Comparison of ENCODE assay signal across 8 mouse cellular contexts in genomic region chr12:4189060-4189447, GRCm38 (mm10). TPM values are rescaled to one million over a fixed set of nuclear protein-coding genes. Genes with fewer than 3 reads are reported as not detected.
DNase-seq lines count a peak whose midpoint lies in the region; ATAC-seq and TF ChIP-seq lines count a peak whose summit lies in the region.
"Had no signal": no experiment of that assay in that cellular context is flagged by ENCODE, and none has a peak within 500 bp of the region (broad histone marks: within the 10 kb centered on the region; RNA-seq: fewer than 3 reads in every experiment).

No protein-coding gene starts in this region.

- H3K4me3 ChIP-seq in lung, embryonic 14.5 days (ENCODE audit: low read depth, low read length): no peak overlapping the region
- H3K4me3 ChIP-seq in bone marrow, adult 2 months (replicated peaks; ENCODE audit: control insufficient read depth, low read depth, low read length): no peak overlapping the region
- no peak overlapping the region for H3K4me3 ChIP-seq in intestine, embryonic 15.5 days (replicated peaks)
- H3K4me3 ChIP-seq: liver, embryonic 13.5 days had no signal

- H3K9ac ChIP-seq in lung, embryonic 14.5 days: no peak overlapping the region
- no peak overlapping the region for H3K9ac ChIP-seq in intestine, embryonic 15.5 days
- H3K9ac ChIP-seq: liver, embryonic 13.5 days had no signal

- no peaks in the 10 kb centered on the region for H3K9me3 ChIP-seq in lung, embryonic 14.5 days (ENCODE audit: low read depth, low read length)
- H3K9me3 ChIP-seq in intestine, embryonic 15.5 days: no peaks in the 10 kb centered on the region
- H3K9me3 ChIP-seq: liver, embryonic 13.5 days had no signal

- DNase-seq in lung, embryonic 14.5 days: peak; percentile 20
- DNase-seq in lung, postnatal 25 days (ENCODE audit: low spot score): no peak
- DNase-seq in thymus, postnatal 10 days (ENCODE audit: low spot score in 2 of 2): peak; percentile 49 to 66
- DNase-seq in gastrocnemius, postnatal 25 days: no peak
- no peak for DNase-seq in gastrocnemius, postnatal 36 days
- DNase-seq: liver, embryonic 13.5 days had no signal

- intact Hi-C loops in gastrocnemius, postnatal 36 days (cut with DNase I): no loop called here

- no peak for TF ChIP-seq POLR2A in bone marrow, adult 2 months (IDR thresholded peaks at IDR 0.05; ENCODE audit: borderline replicate concordance, control insufficient read depth, low read depth, low read length)

- ATAC-seq in lung, embryonic 14.5 days (ENCODE audit: insufficient read depth): no peak
- peak; percentile 30; the same call in 1 of the 2 replicates for ATAC-seq in intestine, embryonic 15.5 days

- peak; percentile 55 for TF ChIP-seq CTCF in lung, embryonic 14.5 days (IDR thresholded peaks at IDR 0.05; ENCODE audit: low read depth)
- TF ChIP-seq CTCF in bone marrow, adult 2 months (IDR thresholded peaks at IDR 0.05; ENCODE audit: control insufficient read depth, insufficient read depth, low read length): peak; percentile 45

- no peaks in the 10 kb centered on the region for H3K27me3 ChIP-seq in lung, embryonic 14.5 days (ENCODE audit: insufficient read depth, low read length)
- no peaks in the 10 kb centered on the region for H3K27me3 ChIP-seq in intestine, embryonic 15.5 days (replicated peaks)
- H3K27me3 ChIP-seq: liver, embryonic 13.5 days had no signal

- no peak overlapping the region for H3K27ac ChIP-seq in lung, embryonic 14.5 days (ENCODE audit: low read depth)
- H3K27ac ChIP-seq in bone marrow, adult 2 months (ENCODE audit: control insufficient read depth, insufficient read depth, low read depth, low read length, poor library complexity): no peak overlapping the region
- H3K27ac ChIP-seq in intestine, embryonic 15.5 days: no peak overlapping the region
- H3K27ac ChIP-seq: liver, embryonic 13.5 days had no signal

- H3K36me3 ChIP-seq in lung, embryonic 14.5 days (ENCODE audit: insufficient read depth): 0 out of 2 replicates have a peak, but pooled peaks cover 3% of the 10 kb centered on the region
- H3K36me3 ChIP-seq in intestine, embryonic 15.5 days: no peaks in the 10 kb centered on the region
- H3K36me3 ChIP-seq: liver, embryonic 13.5 days had no signal

- peaks cover 16% of the 10 kb centered on the region; the same call in 1 of the 2 replicates for H3K4me1 ChIP-seq in lung, embryonic 14.5 days (ENCODE audit: insufficient read depth)
- H3K4me1 ChIP-seq in bone marrow, adult 2 months (ENCODE audit: control insufficient read depth, insufficient read depth, low read length): no peaks in the 10 kb centered on the region
- H3K4me1 ChIP-seq in intestine, embryonic 15.5 days (replicated peaks): peaks cover 25% of the 10 kb centered on the region

- H3K4me2 ChIP-seq in lung, embryonic 14.5 days: no peak overlapping the region
- H3K4me2 ChIP-seq in intestine, embryonic 15.5 days (replicated peaks): no peak overlapping the region
- H3K4me2 ChIP-seq: liver, embryonic 13.5 days had no signal

- 46% methylated on average over 5 of the region's 5 CpGs for WGBS in lung, embryonic 14.5 days
- WGBS in bone marrow, adult 2 months: 32% methylated on average over 5 of the region's 5 CpGs
- WGBS in intestine, embryonic 15.5 days: 46% methylated on average over 5 of the region's 5 CpGs

RNA-seq across cellular contexts. Expression of gene Ptrhd1, which starts 44.8 kb away (rescaled TPM):
- 6.6 and 7.6 TPM in 2 replicates for polyA plus RNA-seq in lung, embryonic 14.5 days (2014; fragmentation: Nextera tagmentation; extraction: Ambion mirVana)
- 3.0 and 5.4 TPM in 2 replicates for polyA plus RNA-seq in bone marrow, adult 2 months (2011; ENCODE audit: insufficient read depth, insufficient read length, low replicate concordance, missing spikeins)
- polyA plus RNA-seq in intestine, embryonic 15.5 days (2015; fragmentation: Nextera tagmentation; extraction: Ambion mirVana): 5.0 and 5.4 TPM in 2 replicates
- total RNA-seq in gastrocnemius, postnatal 25 days (2021): 1 to 10 TPM; 4.0 to 4.5 TPM
- 1 to 10 TPM; 4.9 to 5.3 TPM for total RNA-seq in gastrocnemius, postnatal 36 days (2021)

RNA-seq across cellular contexts. Expression of gene Cenpo, which starts 45.0 kb away (rescaled TPM):
- polyA plus RNA-seq in lung, embryonic 14.5 days (2014; fragmentation: Nextera tagmentation; extraction: Ambion mirVana): 17.8 and 19.5 TPM in 2 replicates
- polyA plus RNA-seq in bone marrow, adult 2 months (2011; ENCODE audit: insufficient read depth, insufficient read length, low replicate concordance, missing spikeins): 9.2 and 14.9 TPM in 2 replicates
- polyA plus RNA-seq in intestine, embryonic 15.5 days (2015; fragmentation: Nextera tagmentation; extraction: Ambion mirVana): 10.9 and 12.8 TPM in 2 replicates
- total RNA-seq in gastrocnemius, postnatal 25 days (2021): 1 to 10 TPM; 1.5 to 1.8 TPM
- total RNA-seq in gastrocnemius, postnatal 36 days (2021): 1 to 10 TPM; 1.4 to 2.1 TPM

RNA-seq across cellular contexts. Expression of gene Adcy3, which starts 56.2 kb away (rescaled TPM):
- polyA plus RNA-seq in lung, embryonic 14.5 days (2014; fragmentation: Nextera tagmentation; extraction: Ambion mirVana): 10.7 and 14.4 TPM in 2 replicates
- 0.93 and 4.3 TPM in 2 replicates for polyA plus RNA-seq in bone marrow, adult 2 months (2011; ENCODE audit: insufficient read depth, insufficient read length, low replicate concordance, missing spikeins)
- 7.1 TPM in 2 replicates for polyA plus RNA-seq in intestine, embryonic 15.5 days (2015; fragmentation: Nextera tagmentation; extraction: Ambion mirVana)
- total RNA-seq in gastrocnemius, postnatal 25 days (2021): 1 to 10 TPM; 1.8 to 2.4 TPM
- total RNA-seq in gastrocnemius, postnatal 36 days (2021): 1 to 10 TPM; 1.4 to 2.1 TPM

Comparison
In these comparisons a context has a peak if more than half of its experiments do, and no peak if none do; other contexts are left out.
1. DNase-seq: peak in lung, embryonic 14.5 days (single experiment) and thymus, postnatal 10 days (2 of 2); none in lung, postnatal 25 days (single experiment), gastrocnemius, postnatal 25 days (single experiment) and gastrocnemius, postnatal 36 days (0 of 2).